ENCODE assay signal across 7 mouse cellular contexts in genomic region chr13:114458886-114459700, GRCm38 (mm10). TPM values are rescaled to one million over a fixed set of nuclear protein-coding genes. Genes with fewer than 3 reads are reported as not detected.
A peak's percentile ranks its signal among the peaks of the same experiment; 100 is the strongest.
DNase-seq lines count a peak whose midpoint lies in the region; ATAC-seq and TF ChIP-seq lines count a peak whose summit lies in the region.

Gene Fst (minus strand): TSS chr13:114458951.

- peaks cover 25% of the 10 kb centered on the region for H3K27me3 ChIP-seq in embryonic facial prominence, embryonic 15.5 days
- H3K27me3 ChIP-seq in neural tube, embryonic 11.5 days (ENCODE audit: control insufficient read depth, insufficient read depth, low read length), result peaks cover 14% of the 10 kb centered on the region

- in situ Hi-C loops in ES-E14 (cut with MboI; ENCODE audit: low sequenced_read_pairs in 2 of 2, unreplicated experiment in 2 of 2), result loop anchor here in 1 of 2 experiments (10.0 kb wide), 1 partner anchor 584 kb away; no protein-coding TSS in a partner anchor

- H3K4me3 ChIP-seq in ES-E14 (ENCODE audit: insufficient read depth in 1 of 2, low read depth in 1 of 2, low read length in 2 of 2, poor library complexity in 1 of 2, severe bottlenecking in 1 of 2), result peak within 1 kb of the TSS; percentile 81 to 83
- H3K4me3 ChIP-seq in embryonic facial prominence, embryonic 15.5 days (replicated peaks), result peak within 1 kb of the TSS; percentile 58
- peak within 1 kb of the TSS; percentile 53 for H3K4me3 ChIP-seq in neural tube, embryonic 11.5 days (ENCODE audit: low read depth, low read length)

- peaks cover 0 to 3% of the 10 kb centered on the region in 2 experiments; a peak in 1 of 4 replicates for H3K4me1 ChIP-seq in ES-E14 (ENCODE audit: control insufficient read depth in 2 of 2, insufficient read depth in 2 of 2, low read length in 2 of 2, poor library complexity in 1 of 2)
- peaks cover 22% of the 10 kb centered on the region for H3K4me1 ChIP-seq in embryonic facial prominence, embryonic 15.5 days
- no peaks in the 10 kb centered on the region; the same call in 1 of the 2 replicates for H3K4me1 ChIP-seq in neural tube, embryonic 11.5 days (ENCODE audit: control insufficient read depth, insufficient read depth, low read length)

- intact Hi-C loops in heart, postnatal 14 days (cut with DNase I), result loop anchor here (2.0 to 10.0 kb wide), 2 partner anchors 174 to 582 kb away; no protein-coding TSS in a partner anchor

- peak; percentile 15 for DNase-seq in CD4-positive helper T cell, adult 2 months (ENCODE audit: low read depth, low spot score)
- DNase-seq in ES-E14 (ENCODE audit: low read depth, low spot score) (peak; percentile 51), liver (peak; percentile 15)
- peak; percentile 23 to 31 for DNase-seq in heart, postnatal 14 days
- DNase-seq in neural tube, embryonic 11.5 days (ENCODE audit: low spot score), result peak; percentile 73
- no peak for DNase-seq in frontal cortex, postnatal 10 days (ENCODE audit: low spot score in 2 of 2)

- ATAC-seq in embryonic facial prominence, embryonic 15.5 days (ENCODE audit: insufficient number of reproducible peaks, low FRiP score, low TSS enrichment, low read depth), result peak; percentile 74
- ATAC-seq in neural tube, embryonic 11.5 days (ENCODE audit: insufficient read depth, low FRiP score, low TSS enrichment), result peak; percentile 62

- peak within 1 kb of the TSS; percentile 69 for H3K9ac ChIP-seq in ES-E14 (ENCODE audit: insufficient read depth, low read depth, low read length, poor library complexity, severe bottlenecking)
- peak within 1 kb of the TSS; percentile 48 for H3K9ac ChIP-seq in embryonic facial prominence, embryonic 15.5 days
- peak within 1 kb of the TSS; percentile 61 for H3K9ac ChIP-seq in neural tube, embryonic 11.5 days (ENCODE audit: low read length)

- WGBS in embryonic facial prominence, embryonic 15.5 days, result under 1% methylated on average over 70 of the region's 77 CpGs
- WGBS in neural tube, embryonic 11.5 days, result 0% methylated on average over 64 of the region's 77 CpGs

- H3K9me3 ChIP-seq in ES-E14 (ENCODE audit: control insufficient read depth, insufficient read depth, low read depth, low read length), result no peaks in the 10 kb centered on the region
- no peaks in the 10 kb centered on the region for H3K9me3 ChIP-seq in embryonic facial prominence, embryonic 15.5 days (replicated peaks)
- H3K9me3 ChIP-seq in neural tube, embryonic 11.5 days (ENCODE audit: control insufficient read depth, low read length), result no peaks in the 10 kb centered on the region

- no peak within 1 kb of the TSS for H3K27ac ChIP-seq in ES-E14 (ENCODE audit: insufficient read depth, low read depth, low read length, poor library complexity, severe bottlenecking)
- H3K27ac ChIP-seq in embryonic facial prominence, embryonic 15.5 days (replicated peaks), result peak within 1 kb of the TSS; percentile 80
- peak within 1 kb of the TSS; percentile 65; the same call in 1 of the 2 replicates for H3K27ac ChIP-seq in neural tube, embryonic 11.5 days (ENCODE audit: low read depth, low read length)

- no peaks in the 10 kb centered on the region for H3K36me3 ChIP-seq in ES-E14 (ENCODE audit: control insufficient read depth, insufficient read depth, low read length, poor library complexity, severe bottlenecking)
- H3K36me3 ChIP-seq in embryonic facial prominence, embryonic 15.5 days, result no peaks in the 10 kb centered on the region
- no peaks in the 10 kb centered on the region for H3K36me3 ChIP-seq in neural tube, embryonic 11.5 days (ENCODE audit: control insufficient read depth, insufficient read depth, low read length)

- H3K4me2 ChIP-seq in embryonic facial prominence, embryonic 15.5 days (replicated peaks), result peak within 1 kb of the TSS; percentile 97
- H3K4me2 ChIP-seq in neural tube, embryonic 11.5 days (ENCODE audit: low read depth), result peak within 1 kb of the TSS; percentile 95

TF ChIP-seq in ES-E14, 5 proteins besides CTCF, POLR2A, EP300 and RAD21:
- TF ChIP-seq MAFK (IDR thresholded peaks at IDR 0.05; ENCODE audit: insufficient read depth, low read depth, low read length) (no peak), HCFC1 (IDR thresholded peaks at IDR 0.05; ENCODE audit: borderline replicate concordance, insufficient read depth, low read length) (no peak), CHD2 (IDR thresholded peaks at IDR 0.05; ENCODE audit: low read depth, low read length) (no peak), ZNF384 (IDR thresholded peaks at IDR 0.05; ENCODE audit: low read depth, low read length) (no peak), ZC3H11A (IDR thresholded peaks at IDR 0.05; ENCODE audit: borderline replicate concordance, low read depth, low read length) (no peak)
TF ChIP-seq in ES-E14: peak in this region for 0.

RNA-seq across cellular contexts. Expression of gene Fst, which starts in this region (rescaled TPM):
- 7.2 and 16.6 TPM in 2 replicates for total RNA-seq in ES-E14 (2012; rRNA removed)
- 65.3 and 66.3 TPM in 2 replicates for polyA plus RNA-seq in embryonic facial prominence, embryonic 15.5 days (2015; fragmentation: Nextera tagmentation; extraction: Ambion mirVana)
- 1 to 10 TPM; 1.4 to 1.6 TPM for total RNA-seq in heart, postnatal 14 days (2021)
- polyA plus RNA-seq in neural tube, embryonic 11.5 days (2014; fragmentation: Nextera tagmentation; extraction: Ambion mirVana), result 14.2 and 16.9 TPM in 2 replicates

Comparison
In these comparisons a context has a peak if more than half of its experiments do, and no peak if none do; other contexts are left out.
1. DNase-seq: peak in CD4-positive helper T cell, adult 2 months (single experiment), ES-E14 (single experiment), heart, postnatal 14 days (2 of 2), liver (single experiment) and neural tube, embryonic 11.5 days (single experiment); none in frontal cortex, postnatal 10 days (0 of 2).
2. Peak in every context shown above with its lines, with median percentiles within 50 percentile points of each other: H3K4me3 ChIP-seq and H3K9ac ChIP-seq.